Mouse (Mus musculus) ES-E14 (cell line): ENCODE measurements around the gene L2hgdh. TPM values are rescaled to one million over a fixed set of nuclear protein-coding genes. Genes with fewer than 3 reads are reported as not detected.

Experiments
- DNase-seq: peaks from one replicate; pipeline ENCODE4 v3.0.0-alpha.2; 2013; ENCODE audit warnings: low read depth, low spot score
- H3K27ac ChIP-seq: 2 replicates; pipeline ENCODE4 v1.5.1; 2012; ENCODE audit warnings: low read depth, mild to moderate bottlenecking, low read length, moderate library complexity, mixed read lengths; ENCODE audit not compliant: poor library complexity, insufficient read depth, severe bottlenecking
- H3K36me3 ChIP-seq: 2 replicates; pipeline ENCODE4 v1.6.1; 2012; ENCODE audit warnings: mild to moderate bottlenecking, low read length, moderate library complexity, mixed read lengths; ENCODE audit not compliant: control insufficient read depth, poor library complexity, insufficient read depth, severe bottlenecking
- H3K4me1 ChIP-seq, 2 experiments: fragments of 150-350 bp in 1 of 2; sonication (generic) in 1 of 2; 2 replicates each; pipeline ENCODE4 v1.6.1; 2012; ENCODE audit warnings: low read length in 2 of 2, mild to moderate bottlenecking in 1 of 2, mixed read lengths in 1 of 2; ENCODE audit not compliant: control insufficient read depth in 2 of 2, insufficient read depth in 2 of 2, poor library complexity in 1 of 2
- H3K4me3 ChIP-seq, 2 experiments: fragments of 150-350 bp in 1 of 2; sonication (generic) in 1 of 2; 2 replicates each; pipeline ENCODE4 v1.5.1; 2012; ENCODE audit warnings: low read length in 2 of 2, low read depth in 1 of 2, mild to moderate bottlenecking in 1 of 2, mixed read lengths in 1 of 2; ENCODE audit not compliant: insufficient read depth in 1 of 2, poor library complexity in 1 of 2, severe bottlenecking in 1 of 2
- H3K9ac ChIP-seq: 2 replicates; pipeline ENCODE4 v1.6.1; 2012; ENCODE audit warnings: low read depth, mild to moderate bottlenecking, low read length, mixed read lengths; ENCODE audit not compliant: poor library complexity, insufficient read depth, severe bottlenecking
- H3K9me3 ChIP-seq: fragments of 150-350 bp; sonication (generic); 2 replicates; pipeline ENCODE4 v1.6.1; 2012; ENCODE audit warnings: low read depth, mild to moderate bottlenecking, low read length; ENCODE audit not compliant: control insufficient read depth, insufficient read depth
- CHD2 ChIP-seq: IDR thresholded peaks from 2 replicates; pipeline ENCODE4 v1.6.1; 2014; ENCODE audit warnings: mild to moderate bottlenecking, low read depth, low read length, inconsistent platforms
- HCFC1 ChIP-seq: IDR thresholded peaks from 2 replicates; pipeline ENCODE4 v1.6.1; 2012; ENCODE audit warnings: low read length, inconsistent platforms, borderline replicate concordance; ENCODE audit not compliant: insufficient read depth
- MAFK ChIP-seq: IDR thresholded peaks from 2 replicates; pipeline ENCODE4 v1.6.1; 2014; ENCODE audit warnings: mild to moderate bottlenecking, low read depth, low read length, inconsistent platforms; ENCODE audit not compliant: insufficient read depth
- ZC3H11A ChIP-seq: IDR thresholded peaks from 2 replicates; pipeline ENCODE4 v1.6.1; 2012; ENCODE audit warnings: low read depth, mild to moderate bottlenecking, inconsistent platforms, low read length, borderline replicate concordance
- ZNF384 ChIP-seq: IDR thresholded peaks from 2 replicates; pipeline ENCODE4 v1.6.1; 2012; ENCODE audit warnings: low read depth, low read length, inconsistent platforms
- in situ Hi-C, 2 experiments: fragments of 600-800 bp; cut with MboI; formaldehyde crosslinking; loops; one replicate each; pipeline ENCODE4 v1.15.1; 2025; ENCODE audit warnings: low sequenced_read_pairs in 2 of 2, inconsistent platforms in 1 of 2; ENCODE audit not compliant: unreplicated experiment in 2 of 2
- total RNA-seq: library from RNA; depleted of rRNA; stranded (reverse); fragments of 300-350 nt; gene quantifications from 2 replicates; pipeline ENCODE4 v1.2.3, GENCODE M21; 2012

L2hgdh gene
- total RNA-seq, 1 experiment = 28.2 TPM

DNA sequence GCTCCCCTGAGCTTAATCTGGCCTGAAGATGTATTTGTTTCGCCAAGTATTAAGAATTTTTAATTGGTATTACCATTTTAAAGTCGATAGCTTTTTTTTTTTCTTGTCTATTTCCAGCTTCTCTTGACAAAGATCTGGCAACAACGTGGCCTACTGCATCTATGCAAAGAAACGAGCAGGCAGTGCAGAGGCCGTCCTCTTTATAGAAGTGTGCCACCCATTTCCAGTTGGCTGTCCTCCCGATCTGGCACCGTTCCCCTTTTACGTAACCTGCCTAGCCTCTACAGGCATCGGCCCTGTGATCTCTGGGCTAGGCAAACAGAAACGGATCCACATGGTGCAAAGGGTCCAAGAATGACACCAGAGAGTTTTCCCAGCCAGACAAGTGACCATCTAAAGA is 41.1 kb downstream of the L2hgdh start:
- no peaks in the 10 kb centered on the region for H3K9me3 ChIP-seq
- no peak for DNase-seq
- H3K27ac ChIP-seq = no peak overlapping the region
- no peak overlapping the region for H3K4me3 ChIP-seq
- H3K4me1 ChIP-seq = 0 out of 4 replicates have a peak, but pooled peaks cover 0 to 2% of the 10 kb centered on the region in 2 experiments
- TF ChIP-seq ZC3H11A = no peak
- no peak for TF ChIP-seq MAFK
- no peak for TF ChIP-seq ZNF384
- no peak for TF ChIP-seq HCFC1
- TF ChIP-seq CHD2 = no peak
- H3K9ac ChIP-seq = no peak overlapping the region
- in situ Hi-C loops = no loop called here
- no peaks in the 10 kb centered on the region for H3K36me3 ChIP-seq

GRCm38 (mm10) chr12:69682788-69683419 is 41.8 kb downstream of the L2hgdh start:
- Histone ChIP-seq H3K9ac (no peak overlapping the region), H3K36me3 (no peaks in the 10 kb centered on the region), H3K9me3 (no peaks in the 10 kb centered on the region), H3K4me1 (0 out of 4 replicates have a peak, but pooled peaks cover 0 to 2% of the 10 kb centered on the region in 2 experiments), H3K27ac (no peak overlapping the region), H3K4me3 (peak overlapping the region in 1 of 2 experiments; percentile 98; a peak in 2 of 4 replicates)
- DNase-seq = no peak
- in situ Hi-C loops = no loop called here
- TF ChIP-seq MAFK (no peak), ZC3H11A (no peak), CHD2 (no peak), HCFC1 (no peak), ZNF384 (no peak)

DNA sequence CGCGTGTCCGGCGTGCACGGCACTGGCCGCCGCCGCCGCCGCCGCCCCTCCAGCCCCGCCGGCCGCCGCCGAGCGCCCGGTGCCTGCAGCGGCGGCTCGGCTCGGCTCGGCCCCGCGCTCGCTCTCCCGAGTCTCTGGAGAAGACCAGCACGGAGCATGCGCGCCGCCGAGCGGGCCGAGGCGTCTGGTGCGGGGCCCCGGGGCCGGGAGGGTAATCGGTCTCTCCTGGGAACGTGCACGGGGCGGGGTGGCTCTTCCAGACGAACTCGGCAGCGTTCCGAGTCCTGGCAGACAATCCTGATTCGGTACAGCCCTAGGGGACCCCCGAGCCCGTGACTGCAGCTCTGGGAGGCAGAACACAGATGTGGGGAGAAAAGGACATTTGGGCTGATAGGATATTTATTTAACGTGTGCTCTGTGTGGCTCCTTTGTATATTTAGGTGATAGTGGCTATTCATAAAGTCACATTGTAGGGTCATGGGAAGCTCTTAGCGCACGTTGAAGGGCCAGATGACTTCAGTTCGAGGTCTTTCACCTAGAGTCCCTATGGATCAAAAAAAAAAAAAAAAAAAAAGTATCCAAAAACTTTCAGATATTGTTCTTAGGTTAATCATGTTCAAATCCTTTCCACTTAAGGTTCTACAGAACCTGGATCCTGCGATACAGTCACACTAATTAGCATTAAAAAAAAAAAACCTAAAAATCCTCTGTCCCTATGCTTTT is 42.4 kb downstream of the L2hgdh start:
- Histone ChIP-seq H3K9ac (peak overlapping the region; percentile 82), H3K4me3 (peak overlapping the region; percentile 98), H3K4me1 (0 out of 4 replicates have a peak, but pooled peaks cover 0 to 2% of the 10 kb centered on the region in 2 experiments), H3K27ac (0 out of 2 replicates have a peak overlapping the region, but pooled peaks have one; percentile 7), H3K36me3 (no peaks in the 10 kb centered on the region), H3K9me3 (no peaks in the 10 kb centered on the region)
- DNase-seq = peak; percentile 44
- in situ Hi-C loops = no loop called here
- TF ChIP-seq CHD2 = no peak
- no peak for TF ChIP-seq MAFK
- peak; percentile 56 for TF ChIP-seq ZNF384
- TF ChIP-seq HCFC1 = 0 out of 2 replicates have a peak, but pooled peaks have one; percentile 14
- no peak for TF ChIP-seq ZC3H11A

GRCm38 (mm10) chr12:69681566-69682061 is 43.1 kb downstream of the L2hgdh start, which contains the start of gene Sos2:
Gene Sos2 (minus strand): TSS chr12:69681852.
- Histone ChIP-seq H3K36me3 (no peaks in the 10 kb centered on the region), H3K4me3 (peak within 1 kb of the TSS; percentile 98), H3K27ac (0 out of 2 replicates have a peak within 1 kb of the TSS, but pooled peaks have one; percentile 7), H3K9ac (peak within 1 kb of the TSS; percentile 82), H3K4me1 (0 out of 4 replicates have a peak, but pooled peaks cover 0 to 2% of the 10 kb centered on the region in 2 experiments), H3K9me3 (no peaks in the 10 kb centered on the region)
- TF ChIP-seq ZNF384 (no peak), ZC3H11A (no peak), HCFC1 (no peak), CHD2 (no peak), MAFK (no peak)
- in situ Hi-C loops = no loop called here
- DNase-seq = no peak
